10 mouse cellular contexts compared by ENCODE assay signal in genomic region chr10:53428695-53429447, GRCm38 (mm10). TPM values are rescaled to one million over a fixed set of nuclear protein-coding genes. Genes with fewer than 3 reads are reported as not detected.
DNase-seq lines count a peak whose midpoint lies in the region; ATAC-seq and TF ChIP-seq lines count a peak whose summit lies in the region.
"Had no signal": no experiment of that assay in that cellular context is flagged by ENCODE, and none has a peak within 500 bp of the region (broad histone marks: within the 10 kb centered on the region; RNA-seq: fewer than 3 reads in every experiment).

No protein-coding gene starts in this region.

- peak; percentile 78; the same call in 1 of the 2 replicates for ATAC-seq in limb, embryonic 13.5 days (ENCODE audit: low FRiP score, low read depth)

- H3K4me3 ChIP-seq in limb, embryonic 13.5 days = no peak overlapping the region
- H3K4me3 ChIP-seq in limb, embryonic 10.5 days = no peak overlapping the region
- no peak overlapping the region for H3K4me3 ChIP-seq in heart, adult 2 months

- no peak overlapping the region for H3K4me2 ChIP-seq in limb, embryonic 13.5 days (replicated peaks)

- TF ChIP-seq CTCF in brain, embryonic 14.5 days (IDR thresholded peaks at IDR 0.05; ENCODE audit: borderline replicate concordance, extremely low read depth, insufficient read depth, insufficient read length) = no peak
- no peak for TF ChIP-seq CTCF in heart, adult 2 months (IDR thresholded peaks at IDR 0.05)

- intact Hi-C loops in heart, adult 2 months (cut with DNase I) = loop anchor here (5.0 kb wide), 1 partner anchor 33 kb away; no protein-coding TSS in a partner anchor

- H3K27ac ChIP-seq in limb, embryonic 13.5 days = peak overlapping the region; percentile 48; the same call in 1 of the 2 replicates
- no peak overlapping the region for H3K27ac ChIP-seq in limb, embryonic 10.5 days
- H3K27ac ChIP-seq in heart, adult 2 months = peak overlapping the region; percentile 73
- H3K27ac ChIP-seq: kidney, postnatal 0 days; liver, embryonic 14.5 days had no signal

- H3K36me3 ChIP-seq in limb, embryonic 13.5 days = no peaks in the 10 kb centered on the region
- no peaks in the 10 kb centered on the region for H3K36me3 ChIP-seq in limb, embryonic 10.5 days
- peaks cover 11% of the 10 kb centered on the region for H3K36me3 ChIP-seq in heart, adult 2 months (ENCODE audit: control insufficient read depth, insufficient read depth, low read length)

- no peaks in the 10 kb centered on the region for H3K27me3 ChIP-seq in limb, embryonic 13.5 days
- no peaks in the 10 kb centered on the region for H3K27me3 ChIP-seq in limb, embryonic 10.5 days (ENCODE audit: low read depth, poor library complexity, severe bottlenecking)
- H3K27me3 ChIP-seq in heart, adult 2 months (ENCODE audit: control insufficient read depth, insufficient read depth, low read length) = no peaks in the 10 kb centered on the region

- H3K9me3 ChIP-seq in limb, embryonic 13.5 days = no peaks in the 10 kb centered on the region
- no peaks in the 10 kb centered on the region for H3K9me3 ChIP-seq in limb, embryonic 10.5 days (replicated peaks)

- peaks cover 37% of the 10 kb centered on the region for H3K4me1 ChIP-seq in limb, embryonic 13.5 days
- peaks cover 21% of the 10 kb centered on the region for H3K4me1 ChIP-seq in limb, embryonic 10.5 days
- H3K4me1 ChIP-seq in heart, adult 2 months (ENCODE audit: control insufficient read depth, insufficient read depth, low read length) = peaks cover 8% of the 10 kb centered on the region

- H3K79me2 ChIP-seq in heart, adult 2 months (replicated peaks; ENCODE audit: control insufficient read depth, insufficient read depth, low read length) = no peaks in the 10 kb centered on the region

- no peak overlapping the region for H3K9ac ChIP-seq in limb, embryonic 13.5 days
- H3K9ac ChIP-seq in heart, adult 2 months (ENCODE audit: low read depth, low read length) = no peak overlapping the region
- H3K9ac ChIP-seq: liver, embryonic 14.5 days had no signal

- no peak for TF ChIP-seq EP300 in heart, adult 2 months (IDR thresholded peaks at IDR 0.05; ENCODE audit: insufficient read depth, low read depth, low read length)

- WGBS in limb, embryonic 13.5 days = 54% methylated on average over 7 of the region's 7 CpGs
- 79% methylated on average over 7 of the region's 7 CpGs for WGBS in limb, embryonic 10.5 days
- 14% methylated on average over 7 of the region's 7 CpGs for WGBS in heart, adult 2 months

- DNase-seq in limb, embryonic 10.5 days (ENCODE audit: low spot score) = no peak
- DNase-seq in brain, embryonic 14.5 days (ENCODE audit: low read depth) = peak; percentile 47
- peak; percentile 40 to 64 for DNase-seq in heart, adult 2 months
- peak; percentile 20 for DNase-seq in lung, postnatal 10 days
- DNase-seq in cerebellum, postnatal 14 days = no peak
- no peak for DNase-seq in thymus, postnatal 10 days (ENCODE audit: low spot score in 2 of 2)
- DNase-seq in kidney, adult 9 months = no peak

- TF ChIP-seq POLR2A in brain, embryonic 14.5 days (IDR thresholded peaks at IDR 0.05; ENCODE audit: borderline replicate concordance, extremely low read depth, insufficient read depth, insufficient read length, poor library complexity, severe bottlenecking) = no peak
- no peak for TF ChIP-seq POLR2A in heart, adult 2 months (IDR thresholded peaks at IDR 0.05; ENCODE audit: insufficient read depth, low read depth, low read length)

RNA-seq across cellular contexts. Expression of gene Cep85l, which starts 49.1 kb away (rescaled TPM):
- 7.6 and 8.5 TPM in 2 replicates for polyA plus RNA-seq in limb, embryonic 13.5 days (2015; fragmentation: Nextera tagmentation; extraction: Ambion mirVana)
- polyA plus RNA-seq in limb, embryonic 10.5 days (2016; fragmentation: Nextera tagmentation; extraction: Ambion mirVana) = 4.8 and 6.1 TPM in 2 replicates
- polyA plus RNA-seq in brain, embryonic 14.5 days (2012; rRNA removed) = 7.5 and 7.9 TPM in 2 replicates
- total RNA-seq in heart, adult 2 months (2021) = 10 to 100 TPM; 16.2 to 16.5 TPM
- 4.3 and 8.3 TPM in 2 replicates for polyA plus RNA-seq in heart, adult 2 months (2012; rRNA removed)

Comparison
In these comparisons a context has a peak if more than half of its experiments do, and no peak if none do; other contexts are left out.
1. DNase-seq: peak in brain, embryonic 14.5 days (single experiment), heart, adult 2 months (2 of 2) and lung, postnatal 10 days (single experiment); none in limb, embryonic 10.5 days (single experiment), cerebellum, postnatal 14 days (0 of 2), thymus, postnatal 10 days (0 of 2) and kidney, adult 9 months (single experiment).